Mouse (Mus musculus) left cerebral cortex, postnatal 4 days (tissue): ENCODE data around the gene Gm43951. TPM values are rescaled to one million over a fixed set of nuclear protein-coding genes. Genes with fewer than 3 reads are reported as not detected.
"Not testable (repeated sequence)": the region's sequence is repeated elsewhere in the genome, so short reads cannot be mapped to it uniquely, and the experiment has no call there.

Source experiments
- DNase-seq: peaks from one replicate; pipeline ENCODE4 v3.0.0-alpha.2; 2022
- intact Hi-C: fragments of 180-260 bp; cut with DNase I; formaldehyde crosslinking; loops from one replicate; pipeline ENCODE4 v1.15.1; 2025
- total RNA-seq, 2 experiments: library from RNA; stranded (reverse); gene quantifications; 2 replicates each; pipeline ENCODE4 v1.2.3; 2021

Gene Gm43951
- total RNA-seq, 2 experiments from 2014 or later, result 11.8 to 12.6 TPM

DNA sequence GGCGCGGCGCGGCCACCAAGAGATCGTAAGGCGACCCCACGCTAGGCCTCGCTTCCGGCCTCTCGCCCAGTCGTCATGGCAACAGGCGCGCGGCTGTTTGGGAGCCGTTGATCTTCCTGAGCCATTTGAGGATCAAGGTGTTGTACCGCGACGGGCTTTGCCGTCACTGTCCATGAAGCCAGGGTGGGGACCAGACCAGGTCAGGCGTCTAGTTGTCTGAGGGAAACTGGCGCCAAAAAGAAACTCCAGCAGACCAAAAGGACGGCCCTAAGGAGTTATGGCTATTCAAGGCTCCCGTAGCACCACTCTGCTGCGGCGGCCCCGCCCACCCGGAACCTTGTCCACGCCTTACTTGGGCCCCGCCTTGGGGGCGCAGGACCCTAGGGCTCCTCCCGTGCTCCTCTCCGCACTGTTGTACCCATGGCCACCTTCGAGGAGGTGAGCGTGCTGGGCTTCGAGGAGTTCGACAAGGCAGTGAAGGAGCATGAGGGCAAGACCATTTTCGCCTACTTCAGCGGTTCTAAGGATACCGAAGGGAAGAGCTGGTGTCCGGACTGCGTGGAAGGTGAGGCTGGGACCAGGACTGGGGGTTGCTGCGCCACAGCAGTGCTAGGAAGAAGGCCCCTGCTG is 679 bp upstream of the Gm43951 start, which contains the start of the genes 4933427D14Rik and Txndc17:
TSS of gene 4933427D14Rik (minus strand) at position 256 of the 630 bp plus-strand sequence.
TSS of gene Txndc17 (plus strand) at position 344 of the 630 bp plus-strand sequence.
- intact Hi-C loops, result loop anchor here (5.0 kb wide), 1 partner anchor 155 kb away; no protein-coding TSS in a partner anchor
- DNase-seq, result peak; percentile 85

GRCm38 (mm10) chr11:72205256-72205655 is 1.4 kb downstream of the Gm43951 start:
- no peak for DNase-seq
- intact Hi-C loops, result loop anchor here (5.0 kb wide), 1 partner anchor 153 kb away; no protein-coding TSS in a partner anchor

GRCm38 (mm10) chr11:72203440-72203839 is 3.2 kb downstream of the Gm43951 start:
- intact Hi-C loops, result no loop called here
- DNase-seq, result peak; percentile 44

DNA sequence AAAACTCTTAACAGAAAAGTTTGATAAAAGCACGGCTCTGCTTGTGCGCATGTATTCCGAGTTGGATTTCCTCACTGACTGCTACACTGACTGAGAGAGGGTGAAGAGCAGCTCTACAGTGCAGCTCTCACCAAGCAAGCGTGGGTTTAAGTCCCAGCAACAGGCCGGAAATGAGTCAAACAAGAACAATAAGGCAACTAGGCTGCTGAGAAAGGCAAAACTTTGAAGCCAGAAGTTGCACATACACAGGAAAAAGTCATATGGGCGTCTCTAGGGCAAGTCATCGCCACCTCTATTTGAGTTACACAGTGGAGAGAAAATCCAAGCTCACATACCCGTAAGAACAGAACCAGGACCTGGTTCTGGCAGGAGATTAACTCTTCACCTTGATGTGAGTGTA is 10.1 kb downstream of the Gm43951 start:
- intact Hi-C loops, result no loop called here
- DNase-seq, result no peak

DNA sequence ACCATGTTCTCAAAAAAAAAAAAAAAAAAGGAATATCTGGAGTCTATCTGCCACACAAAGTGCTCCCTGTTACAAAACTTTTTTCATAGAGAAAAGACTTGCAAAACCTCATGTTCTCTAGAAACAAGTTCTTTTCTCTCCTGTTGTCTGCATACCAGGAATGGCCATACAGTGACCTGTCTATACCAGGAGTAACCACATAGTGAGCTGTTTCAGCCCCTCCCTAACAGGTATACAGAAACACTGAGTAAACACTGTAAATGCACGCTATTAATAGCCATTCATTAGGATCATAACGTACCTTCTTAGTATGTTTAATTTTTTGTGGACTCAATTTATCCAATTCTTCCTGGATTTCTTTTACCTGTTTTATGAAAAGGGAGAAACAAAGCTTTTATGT is 12.4 kb downstream of the Gm43951 start:
- intact Hi-C loops, result no loop called here
- no peak for DNase-seq

DNA sequence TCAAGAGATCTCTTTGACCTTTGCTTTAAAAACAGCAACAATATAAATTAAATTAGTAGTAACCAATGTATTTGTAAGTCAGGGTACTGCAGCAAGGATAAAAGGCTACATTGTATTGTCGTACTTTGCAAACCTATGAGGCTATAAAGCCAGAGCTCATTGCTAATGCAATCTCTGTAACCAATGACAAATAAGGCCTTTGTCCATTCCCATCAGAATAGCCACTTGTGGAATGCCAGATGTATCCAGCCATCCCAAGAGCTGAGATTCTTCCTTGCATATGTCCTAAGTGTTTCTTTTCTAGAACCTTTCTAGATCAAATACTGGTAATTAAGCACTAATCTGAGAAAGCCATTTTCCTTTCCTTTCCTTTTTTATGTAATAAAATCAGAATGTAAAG is 15.8 kb downstream of the Gm43951 start:
- intact Hi-C loops, result no loop called here
- no peak for DNase-seq

DNA sequence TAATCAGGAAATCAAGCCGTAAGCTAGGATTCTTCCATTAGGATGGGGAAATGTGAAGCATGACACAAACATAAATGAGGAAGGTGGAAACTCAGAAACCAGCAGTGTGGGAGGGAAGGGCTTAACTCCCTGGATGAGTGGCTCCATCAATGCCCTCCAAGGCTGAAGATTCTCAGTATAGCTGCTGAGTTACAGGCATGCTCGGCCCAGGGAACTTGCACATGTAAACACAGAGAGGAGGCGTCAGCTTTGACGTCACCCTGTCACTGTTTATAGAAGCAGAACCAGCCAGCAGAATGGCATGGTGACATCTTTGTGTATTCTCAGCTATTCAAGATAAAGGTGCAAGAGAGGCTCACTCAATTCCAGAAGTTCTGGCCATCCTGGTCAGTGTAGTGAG is 22.4 kb downstream of the Gm43951 start:
- intact Hi-C loops, result no loop called here
- no peak for DNase-seq

GRCm38 (mm10) chr11:72181136-72181535 is 25.5 kb downstream of the Gm43951 start:
- intact Hi-C loops, result no loop called here
- DNase-seq, result no peak

DNA sequence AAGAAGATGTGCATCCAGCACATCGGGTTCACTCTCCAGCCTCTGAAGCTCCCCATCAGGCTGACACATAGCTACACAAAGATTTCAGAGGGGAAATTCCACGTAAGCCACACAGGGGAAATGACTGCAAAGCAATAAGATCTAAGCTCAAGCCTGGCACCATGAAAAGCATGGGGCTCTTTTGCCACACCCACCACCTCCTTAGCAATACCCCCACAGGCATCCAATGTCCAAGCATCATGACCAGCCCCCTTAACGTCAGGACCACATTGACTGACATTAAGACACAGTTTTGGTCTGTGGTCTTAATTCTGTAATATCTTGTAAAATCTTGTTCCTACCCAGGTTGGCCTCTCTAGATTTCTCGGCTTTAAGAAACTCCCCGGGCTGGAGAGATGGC is 26.1 kb downstream of the Gm43951 start:
- DNase-seq, result no peak
- intact Hi-C loops, result no loop called here

GRCm38 (mm10) chr11:72176553-72176952 is 30.1 kb downstream of the Gm43951 start:
- DNase-seq, result no peak
- intact Hi-C loops, result no loop called here

DNA sequence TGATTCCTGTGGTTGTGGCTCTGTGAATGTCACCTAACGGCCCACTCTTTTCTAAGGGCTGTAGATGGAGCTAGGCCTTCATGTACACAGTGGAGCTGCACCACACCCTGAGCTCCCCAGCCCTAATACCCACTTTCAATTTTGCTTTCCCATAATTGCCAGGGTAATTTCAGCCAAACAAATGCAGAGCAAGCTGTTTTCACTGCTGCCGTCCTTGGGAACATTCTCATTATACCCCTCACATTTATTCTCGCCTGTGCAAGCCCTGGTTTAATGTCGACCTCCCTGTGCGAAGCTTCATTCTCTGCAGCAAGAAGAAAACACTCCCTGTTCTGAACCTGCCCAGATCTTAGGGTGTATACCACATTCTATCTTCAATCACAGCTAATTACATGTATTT is 30.7 kb downstream of the Gm43951 start:
- intact Hi-C loops, result no loop called here
- DNase-seq, result no peak

GRCm38 (mm10) chr11:72174721-72175120 is 31.9 kb downstream of the Gm43951 start:
- DNase-seq, result no peak
- intact Hi-C loops, result no loop called here

DNA sequence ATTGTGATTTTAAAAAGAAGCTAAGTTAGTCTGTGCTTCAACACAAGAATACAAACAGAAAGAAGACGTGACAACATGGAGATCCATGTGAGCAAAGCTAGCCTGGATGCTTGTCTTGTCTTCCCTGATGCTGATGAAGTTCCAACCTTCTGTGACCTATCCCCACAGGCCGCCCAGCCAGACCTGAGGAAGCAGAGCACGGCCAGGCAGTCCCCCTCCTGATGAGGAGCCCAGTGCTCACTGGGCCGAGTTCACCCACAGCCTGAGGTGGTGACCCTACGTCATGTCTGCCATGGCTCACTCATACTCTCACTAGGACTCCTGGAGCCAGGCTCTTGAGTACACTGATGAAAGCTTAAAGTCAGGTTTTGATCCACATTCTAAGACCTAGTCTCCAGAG is 33.1 kb downstream of the Gm43951 start:
- DNase-seq, result no peak
- intact Hi-C loops, result no loop called here

GRCm38 (mm10) chr11:72171906-72172305 is 34.7 kb downstream of the Gm43951 start:
- DNase-seq, intact Hi-C loops: not testable (repeated sequence)

GRCm38 (mm10) chr11:72169871-72170270 is 36.8 kb downstream of the Gm43951 start:
- DNase-seq, result no peak
- intact Hi-C loops, result no loop called here

GRCm38 (mm10) chr11:72163198-72163597 is 43.4 kb downstream of the Gm43951 start:
- DNase-seq, result no peak
- intact Hi-C loops, result no loop called here

DNA sequence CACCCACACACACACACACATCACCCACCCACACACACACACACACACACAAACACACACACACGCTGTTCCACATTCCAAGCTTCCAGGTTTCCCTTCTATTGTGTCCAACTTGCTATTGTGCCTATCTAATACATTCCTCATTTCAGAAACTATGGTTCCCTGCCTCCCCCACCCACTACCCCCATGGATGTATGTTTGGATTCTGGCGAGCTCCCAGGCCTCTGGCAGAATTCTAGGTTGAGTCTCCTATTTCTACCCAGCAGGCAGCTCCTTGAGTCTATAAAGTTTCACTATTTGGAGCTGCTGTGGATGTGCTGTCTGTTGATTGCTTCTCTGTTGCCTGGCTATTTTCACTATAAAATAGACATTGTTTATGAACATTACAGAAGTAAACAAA is 50.0 kb downstream of the Gm43951 start:
- DNase-seq, result no peak
- intact Hi-C loops, result loop anchor here (5.0 kb wide), 1 partner anchor 104 kb away; no protein-coding TSS in a partner anchor

DNA sequence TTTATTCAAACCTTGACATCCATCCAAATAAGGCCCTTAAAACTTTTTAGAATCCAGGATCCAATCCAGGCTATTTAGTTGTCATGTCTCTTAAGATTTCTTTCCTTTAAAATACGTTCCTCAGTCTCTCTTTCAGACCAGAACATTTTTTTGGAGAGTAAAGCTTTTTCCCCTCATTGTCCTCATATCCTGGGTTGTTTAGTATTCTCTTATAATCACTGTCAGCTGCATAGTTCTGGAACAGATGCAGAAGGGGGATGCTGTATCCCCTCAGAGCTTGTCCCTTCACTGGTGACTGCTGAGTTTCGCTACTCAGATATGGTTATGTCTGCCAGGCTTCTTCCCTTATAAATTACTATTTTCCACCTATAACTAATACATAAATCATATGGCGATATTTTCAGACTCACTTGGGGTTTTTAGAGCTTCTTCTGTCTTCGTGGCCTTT is 50.6 kb downstream of the Gm43951 start:
- intact Hi-C loops, result loop anchor here (5.0 kb wide), 1 partner anchor 104 kb away; no protein-coding TSS in a partner anchor
- DNase-seq, result no peak

DNA sequence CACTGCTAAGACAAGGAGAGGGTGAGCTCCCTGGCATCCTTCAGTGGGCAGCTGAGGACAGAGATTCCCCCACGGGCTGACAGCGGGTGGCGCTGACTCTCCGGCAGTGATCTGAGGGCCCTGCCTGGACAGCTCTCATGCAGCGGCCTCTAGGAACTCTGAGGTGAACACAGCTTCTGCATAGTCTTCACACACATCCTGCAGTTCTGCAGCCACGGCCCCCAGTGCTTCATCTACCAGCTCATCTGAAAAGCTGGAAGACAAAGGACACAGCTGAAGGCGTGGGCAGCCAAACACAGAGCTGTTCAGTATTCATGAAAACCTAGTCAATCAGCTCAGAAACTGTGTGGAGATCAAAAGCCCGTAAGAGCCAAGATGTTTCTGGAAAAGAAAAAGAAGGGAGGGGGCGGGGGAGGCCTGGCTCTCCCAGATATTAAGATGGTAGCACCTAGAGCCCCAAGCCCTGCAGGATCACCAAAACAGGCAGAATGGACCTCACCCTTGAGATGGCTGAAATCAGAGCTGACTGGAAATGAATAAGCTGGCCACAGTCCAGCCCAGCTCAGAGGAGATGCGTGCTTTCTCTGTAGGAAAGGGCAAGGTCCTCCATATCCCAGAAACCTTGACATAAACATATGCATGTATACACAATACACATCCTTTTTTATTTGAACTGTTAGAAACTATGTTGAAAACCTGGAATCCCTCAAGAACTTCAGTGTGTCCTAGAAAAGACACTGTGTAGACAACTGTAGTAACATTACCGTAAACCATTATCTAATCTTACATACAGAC is 51.3 kb downstream of the Gm43951 start:
- DNase-seq, result no peak
- intact Hi-C loops, result loop anchor here (5.0 kb wide), 1 partner anchor 103 kb away; no protein-coding TSS in a partner anchor
